ENCODE assay signal across 11 mouse cellular contexts in genomic region chr6:143327788-143328187, GRCm38 (mm10).
DNase-seq lines count a peak whose midpoint lies in the region; ATAC-seq and TF ChIP-seq lines count a peak whose summit lies in the region.
"Had no signal": no experiment of that assay in that cellular context is flagged by ENCODE, and none has a peak within 500 bp of the region (broad histone marks: within the 10 kb centered on the region; RNA-seq: fewer than 3 reads in every experiment).

No protein-coding gene starts in this region.

- POLR2A ChIA-PET in Patski (lab: Charles Lee), result no interaction called here

- no peak overlapping the region for H3K27ac ChIP-seq in hindbrain, postnatal 0 days
- H3K27ac ChIP-seq in hindbrain, embryonic 13.5 days, result no peak overlapping the region
- H3K27ac ChIP-seq in spleen, adult 2 months (ENCODE audit: insufficient read depth, low read length), result no peak overlapping the region
- H3K27ac ChIP-seq in small intestine, adult 2 months (ENCODE audit: insufficient read depth, low read depth, low read length), result no peak overlapping the region
- H3K27ac ChIP-seq: hindbrain, embryonic 14.5 days had no signal

- CTCF ChIA-PET in Patski (lab: Charles Lee), result no interaction called here

- H3K4me3 ChIP-seq in hindbrain, postnatal 0 days (ENCODE audit: low read length), result no peak overlapping the region
- H3K4me3 ChIP-seq in hindbrain, embryonic 13.5 days, result no peak overlapping the region
- no peak overlapping the region for H3K4me3 ChIP-seq in spleen, adult 2 months (ENCODE audit: extremely low read depth, insufficient read depth, insufficient read length)
- no peak overlapping the region for H3K4me3 ChIP-seq in small intestine, adult 2 months (ENCODE audit: low read depth, low read length)

- no peak overlapping the region for H3K9ac ChIP-seq in hindbrain, postnatal 0 days (replicated peaks; ENCODE audit: low read length)
- H3K9ac ChIP-seq in hindbrain, embryonic 13.5 days, result no peak overlapping the region
- H3K9ac ChIP-seq: hindbrain, embryonic 14.5 days had no signal

- no peak for ATAC-seq in hindbrain, postnatal 0 days
- ATAC-seq in hindbrain, embryonic 13.5 days (ENCODE audit: low FRiP score), result no peak
- no peak for ATAC-seq in Patski

- in situ Hi-C loops in Patski (cut with MboI; ENCODE audit: low pct_unique_long_range_greater_than_20kb), result loop anchor here (10.0 kb wide), 1 partner anchor 277 kb away; no protein-coding TSS in a partner anchor

- H3K4me2 ChIP-seq in hindbrain, postnatal 0 days (ENCODE audit: low read depth, low read length), result no peak overlapping the region
- no peak overlapping the region for H3K4me2 ChIP-seq in hindbrain, embryonic 13.5 days
- H3K4me2 ChIP-seq: hindbrain, embryonic 14.5 days had no signal

- no peak for TF ChIP-seq POLR2A in spleen, adult 2 months (IDR thresholded peaks at IDR 0.05; ENCODE audit: low read depth, low read length)
- TF ChIP-seq POLR2A in small intestine, adult 2 months (IDR thresholded peaks at IDR 0.05; ENCODE audit: low read depth, low read length), result no peak

- 88% methylated on average over 8 of the region's 8 CpGs for WGBS in hindbrain, postnatal 0 days
- 87% methylated on average over 8 of the region's 8 CpGs for WGBS in hindbrain, embryonic 13.5 days
- WGBS in spleen, adult 2 months, result 87% methylated on average over 8 of the region's 8 CpGs
- 76% methylated on average over 8 of the region's 8 CpGs for WGBS in small intestine, adult 2 months

- H3K4me1 ChIP-seq in hindbrain, postnatal 0 days (ENCODE audit: insufficient read depth, low read length), result no peaks in the 10 kb centered on the region
- peaks cover 5% of the 10 kb centered on the region for H3K4me1 ChIP-seq in hindbrain, embryonic 13.5 days (replicated peaks)
- no peaks in the 10 kb centered on the region for H3K4me1 ChIP-seq in spleen, adult 2 months (ENCODE audit: control insufficient read depth, insufficient read depth, insufficient read length)
- H3K4me1 ChIP-seq in small intestine, adult 2 months (ENCODE audit: control insufficient read depth, insufficient read depth, insufficient read length, low read length), result no peaks in the 10 kb centered on the region

- H3K36me3 ChIP-seq in hindbrain, postnatal 0 days (ENCODE audit: insufficient read depth, low read length), result no peaks in the 10 kb centered on the region
- H3K36me3 ChIP-seq in hindbrain, embryonic 13.5 days, result no peaks in the 10 kb centered on the region
- H3K36me3 ChIP-seq in spleen, adult 2 months (ENCODE audit: control insufficient read depth, insufficient read depth, low read length), result no peaks in the 10 kb centered on the region
- no peaks in the 10 kb centered on the region for H3K36me3 ChIP-seq in small intestine, adult 2 months (ENCODE audit: control insufficient read depth, insufficient read depth, low read length)

- no peaks in the 10 kb centered on the region for H3K9me3 ChIP-seq in hindbrain, postnatal 0 days (ENCODE audit: low read length)
- H3K9me3 ChIP-seq in hindbrain, embryonic 13.5 days, result no peaks in the 10 kb centered on the region

- peak; percentile 45 for TF ChIP-seq CTCF in hindbrain, postnatal 0 days (IDR thresholded peaks at IDR 0.05; ENCODE audit: low read depth)
- peak; percentile 7; the same call in 1 of the 2 replicates for TF ChIP-seq CTCF in spleen, adult 2 months (IDR thresholded peaks at IDR 0.05; ENCODE audit: extremely low read depth, insufficient read depth, insufficient read length, insufficient replicate concordance)
- peak; percentile 42 for TF ChIP-seq CTCF in Patski (IDR thresholded peaks at IDR 0.05)
- 0 out of 2 replicates have a peak, but pooled peaks have one; percentile 11 for TF ChIP-seq CTCF in small intestine, adult 2 months (IDR thresholded peaks at IDR 0.05; ENCODE audit: extremely low read depth, insufficient read length, insufficient replicate concordance, low read depth, low read length)

- DNase-seq in hindbrain, postnatal 0 days (ENCODE audit: low spot score), result no peak
- DNase-seq in spleen, adult 2 months (ENCODE audit: low read depth in 1 of 2, low spot score in 2 of 2), result no peak
- DNase-seq in spleen, postnatal 4 days (ENCODE audit: low spot score in 2 of 2), result no peak
- no peak for DNase-seq in Patski (ENCODE audit: low read depth, low spot score)
- no peak for DNase-seq in cerebellum, postnatal 10 days
- DNase-seq in retina, postnatal 1 day, result no peak
- DNase-seq: adrenal gland, adult 8-10 months; cerebellum, adult 18-20 months had no signal

- no peaks in the 10 kb centered on the region for H3K27me3 ChIP-seq in hindbrain, postnatal 0 days (ENCODE audit: insufficient read depth, low read length)
- 0 out of 2 replicates have a peak, but pooled peaks cover 5% of the 10 kb centered on the region for H3K27me3 ChIP-seq in hindbrain, embryonic 13.5 days
- no peaks in the 10 kb centered on the region for H3K27me3 ChIP-seq in spleen, adult 2 months (ENCODE audit: control insufficient read depth, insufficient read depth, low read length)
- no peaks in the 10 kb centered on the region for H3K27me3 ChIP-seq in Patski
- no peaks in the 10 kb centered on the region for H3K27me3 ChIP-seq in small intestine, adult 2 months (ENCODE audit: control insufficient read depth, insufficient read depth, low read length)
